Mouse (Mus musculus): ENCODE measurements around the gene Tsku.

- TF ChIP-seq GATA1 (IDR thresholded peaks at IDR 0.05; ENCODE audit: borderline replicate concordance, low read length) = no peak
- TF ChIP-seq FLI1 (IDR thresholded peaks at IDR 0.05; ENCODE audit: low read length) = no peak
Observed at GRCm38 (mm10) chr7:98392466-98393201, 31.5 kb upstream of the Tsku start.

Measured in megakaryocyte, embryonic 14.5 days (primary cell).